Mouse (Mus musculus) thymus, postnatal 14 days (tissue): Measurements from ENCODE around the gene Gabpb1.
"Not testable (repeated sequence)": the region's sequence is repeated elsewhere in the genome, so short reads cannot be mapped to it uniquely, and the experiment has no call there.

Source experiments
- DNase-seq: peaks from one replicate; pipeline ENCODE4 v3.0.0; 2021

Gene Gabpb1

DNA sequence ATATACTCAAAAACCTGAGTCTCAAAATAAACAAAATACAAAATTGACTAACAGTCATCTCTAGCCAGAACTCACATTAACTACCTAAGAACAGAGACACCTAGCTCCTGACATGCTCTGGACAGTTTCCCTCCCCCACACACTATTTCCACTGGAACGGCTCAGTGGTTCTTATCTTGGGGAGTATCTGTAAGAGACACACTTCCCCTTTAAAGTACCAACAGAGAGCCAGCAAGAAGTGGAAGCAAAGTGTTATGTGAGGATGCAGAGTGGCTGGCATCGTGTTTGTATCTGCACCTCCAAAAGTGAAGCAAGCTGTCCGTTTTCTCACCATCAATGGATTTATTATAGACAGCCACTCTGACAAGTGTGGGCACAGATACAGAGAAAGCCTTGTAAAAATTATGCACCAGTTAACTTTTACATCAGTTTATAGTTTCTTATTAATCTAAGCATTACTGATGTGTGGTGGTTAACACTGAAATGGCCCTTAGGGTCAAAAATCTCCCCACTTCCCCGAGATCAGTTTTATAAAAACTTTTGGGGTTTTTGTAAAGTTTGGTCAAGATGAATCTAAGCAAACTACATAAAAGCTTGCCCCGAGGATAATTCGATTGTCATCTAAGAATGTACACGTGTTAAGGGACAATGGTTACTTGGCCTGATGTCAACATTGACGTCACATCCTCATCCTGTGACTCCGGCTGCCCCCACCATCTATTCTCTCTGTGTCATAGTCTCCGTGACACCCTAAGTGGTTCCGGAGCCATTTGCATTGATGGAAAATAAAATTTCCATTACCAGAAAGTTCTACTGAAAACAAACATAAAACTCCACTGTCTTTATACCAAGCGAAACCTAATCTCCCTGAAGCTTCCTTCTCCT, 40.0 kb downstream of the Gabpb1 start:
- DNase-seq, result no peak

DNA sequence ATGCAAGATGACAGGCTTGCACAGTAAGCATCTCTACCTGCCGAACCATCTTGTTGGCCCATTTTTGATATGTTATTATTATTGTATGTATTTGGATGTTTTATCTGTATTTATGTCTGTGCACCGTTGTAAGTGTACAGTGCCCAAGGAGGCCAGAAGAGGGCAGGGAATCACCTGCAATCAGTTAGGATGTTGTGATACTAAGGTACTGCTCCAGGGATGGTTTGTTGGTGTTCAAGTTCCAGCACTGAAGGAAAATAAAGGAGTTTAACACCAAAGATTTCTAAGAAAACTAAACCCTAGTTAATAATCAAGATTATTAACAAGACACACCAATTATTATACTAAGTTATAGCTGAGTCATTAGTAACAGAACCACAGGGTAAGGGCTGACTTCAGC, 43.0 kb downstream of the Gabpb1 start:
- DNase-seq, result no peak

DNA sequence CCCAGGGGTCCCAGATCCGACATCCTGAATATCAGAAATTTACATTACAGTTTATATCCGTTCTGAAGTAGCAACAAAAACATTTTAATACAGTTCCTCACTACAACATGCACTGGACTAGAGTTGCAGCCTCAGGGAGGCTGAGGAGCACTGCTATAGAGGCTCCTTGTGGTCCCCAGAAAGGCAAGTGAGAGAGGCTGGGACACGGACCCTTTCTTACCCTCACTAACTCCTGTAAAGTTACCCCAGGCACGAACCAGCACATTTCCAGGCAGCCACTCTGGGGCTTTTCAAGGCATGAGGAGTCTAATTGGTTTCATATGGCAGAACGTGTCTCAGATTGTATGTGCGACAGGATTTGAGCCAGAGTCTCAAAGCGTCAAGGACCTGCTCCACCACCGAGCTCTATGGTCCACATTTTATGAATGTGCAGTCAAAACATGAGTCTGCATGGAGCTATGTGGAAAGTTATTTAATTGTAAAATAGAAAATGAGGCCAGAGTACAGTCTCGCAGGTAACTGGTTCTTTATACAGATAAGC, 47.6 kb downstream of the Gabpb1 start:
- DNase-seq, result no peak

DNA sequence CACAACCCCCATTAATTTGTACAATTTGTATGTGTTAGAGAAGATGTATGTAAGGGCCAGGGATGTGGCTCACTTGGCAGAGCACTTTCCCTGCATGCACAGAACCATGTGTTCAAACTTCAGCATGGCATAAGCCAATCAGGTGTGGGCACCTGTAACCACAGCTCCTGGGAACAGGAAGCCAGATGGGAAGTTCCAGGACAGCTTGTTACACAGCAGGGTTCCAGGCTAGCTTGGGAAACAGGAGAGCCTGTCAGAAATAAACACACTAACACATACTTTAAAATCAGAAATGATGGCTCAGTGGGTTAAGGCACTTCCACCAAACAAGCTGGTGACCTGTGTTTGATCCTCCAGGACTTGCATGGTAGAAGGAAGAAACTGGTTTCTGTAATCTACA, 53.0 kb downstream of the Gabpb1 start:
- DNase-seq, result no peak

DNA sequence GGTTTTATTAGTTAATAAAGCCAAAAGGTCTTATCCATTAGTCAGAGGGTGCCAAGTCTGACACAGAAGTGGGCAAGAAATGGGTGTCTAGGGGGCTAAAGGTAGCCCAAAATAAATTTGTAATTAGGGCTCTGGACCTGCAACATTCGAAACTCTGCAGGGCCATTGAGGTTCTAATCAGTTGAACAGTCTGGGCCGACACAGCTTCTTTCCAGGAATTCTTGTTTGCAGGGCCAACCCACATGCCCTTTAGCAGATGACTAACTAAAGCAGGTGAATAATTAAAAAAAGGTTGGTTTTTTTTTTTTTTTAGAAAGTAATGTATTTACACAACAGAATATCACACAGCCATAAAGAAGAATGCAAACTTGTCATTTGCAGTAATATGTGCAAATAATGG, 53.7 kb downstream of the Gabpb1 start:
- no peak for DNase-seq

DNA sequence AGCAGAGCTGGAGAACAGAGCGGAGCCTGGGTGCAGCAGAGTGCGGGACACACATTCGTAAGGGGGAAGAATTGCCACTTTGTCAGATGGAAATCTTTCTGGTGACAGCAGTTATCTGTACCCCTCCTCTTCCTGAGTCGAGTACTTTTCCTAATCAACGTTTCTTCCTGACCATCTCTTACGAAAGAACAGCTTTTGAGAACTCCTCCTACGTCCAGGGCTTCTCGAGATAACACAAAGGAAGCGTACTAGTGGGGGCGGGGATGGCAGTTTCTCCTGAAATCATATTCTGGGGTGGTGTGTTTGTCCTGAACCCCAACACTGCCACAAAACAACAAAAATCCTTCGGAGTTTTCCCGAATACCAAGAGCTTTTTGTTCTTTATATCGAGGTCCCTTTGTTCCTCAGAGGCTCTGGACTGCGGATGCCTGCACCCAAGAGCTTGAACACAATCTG, 56.9 kb downstream of the Gabpb1 start, which contains the start of gene Hdc:
Gene Hdc (minus strand): TSS at position 51 of the 456 bp plus-strand sequence.
- DNase-seq, result no peak

DNA sequence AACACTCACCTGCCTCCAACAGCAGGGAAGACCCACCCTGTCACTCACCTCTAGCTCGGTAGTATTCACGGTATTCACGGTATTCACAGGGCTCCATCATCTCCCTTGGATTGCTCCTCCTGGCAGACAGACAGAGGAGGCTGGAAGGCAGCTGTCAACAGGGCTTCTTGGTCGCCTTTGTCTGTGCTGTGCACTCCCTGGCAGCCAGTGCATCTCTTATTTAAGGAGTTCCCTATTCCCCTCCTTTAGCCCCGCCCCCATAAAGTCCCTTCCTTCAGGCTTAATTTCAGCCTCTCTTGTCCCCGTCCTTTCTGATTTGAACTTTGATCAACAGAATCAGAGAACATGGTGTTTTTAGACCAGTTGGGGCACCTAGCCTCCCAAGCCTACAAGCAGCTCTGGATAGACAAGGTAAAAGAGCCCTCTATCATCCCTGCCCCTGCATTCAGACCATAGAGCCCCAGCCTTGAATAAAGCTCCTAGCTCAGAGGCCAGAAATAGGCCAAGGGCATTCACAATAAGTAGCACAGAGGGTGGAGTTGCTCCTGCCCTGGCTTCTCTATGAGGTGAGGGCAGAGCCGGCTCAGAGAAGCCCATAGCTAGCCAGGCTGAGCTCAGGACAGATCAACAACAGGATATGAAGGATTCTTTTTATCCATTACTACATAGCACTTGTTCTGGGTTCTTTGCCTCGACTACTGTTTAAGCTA, 57.5 kb downstream of the Gabpb1 start:
- DNase-seq, result no peak

DNA sequence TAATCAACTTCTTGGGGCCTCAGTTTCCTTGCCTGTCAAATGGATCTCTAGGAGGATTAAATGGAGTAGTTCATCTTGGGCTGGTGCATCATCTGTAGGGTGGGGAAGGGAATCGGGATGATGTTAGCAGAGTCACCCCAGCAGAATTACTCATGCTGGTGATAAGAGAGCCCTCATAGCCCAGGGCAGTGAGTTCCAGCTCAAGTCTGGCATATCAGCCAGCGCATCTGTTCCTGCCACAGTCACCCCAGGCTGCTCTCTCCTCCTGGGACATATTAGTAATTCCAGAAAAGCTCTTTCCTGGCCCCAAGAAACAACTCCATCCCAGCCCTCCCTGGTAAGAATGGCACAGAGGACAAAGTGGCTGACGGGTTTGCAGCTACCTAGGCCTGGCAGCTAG, 60.8 kb downstream of the Gabpb1 start:
- no peak for DNase-seq

DNA sequence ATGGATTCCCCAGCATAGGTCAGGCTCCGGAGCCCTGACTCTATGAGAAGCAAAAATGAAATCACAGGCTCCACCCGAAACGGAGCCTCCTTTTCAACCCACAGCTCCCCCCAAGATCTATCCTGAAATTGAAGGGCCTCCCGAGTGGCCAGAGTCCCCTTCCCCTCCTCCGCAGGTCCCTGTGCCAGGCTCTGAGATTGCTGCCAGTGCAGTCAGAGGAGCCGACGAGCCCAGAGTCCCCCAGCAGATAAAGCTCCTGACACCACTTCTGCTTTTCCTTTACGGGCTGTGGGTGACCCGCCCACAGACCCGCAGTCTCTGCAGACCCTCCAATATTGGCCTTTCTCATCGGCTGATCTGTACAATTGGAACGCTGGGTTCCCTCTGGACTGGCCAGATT, 66.5 kb downstream of the Gabpb1 start:
- DNase-seq, result not testable (repeated sequence)

DNA sequence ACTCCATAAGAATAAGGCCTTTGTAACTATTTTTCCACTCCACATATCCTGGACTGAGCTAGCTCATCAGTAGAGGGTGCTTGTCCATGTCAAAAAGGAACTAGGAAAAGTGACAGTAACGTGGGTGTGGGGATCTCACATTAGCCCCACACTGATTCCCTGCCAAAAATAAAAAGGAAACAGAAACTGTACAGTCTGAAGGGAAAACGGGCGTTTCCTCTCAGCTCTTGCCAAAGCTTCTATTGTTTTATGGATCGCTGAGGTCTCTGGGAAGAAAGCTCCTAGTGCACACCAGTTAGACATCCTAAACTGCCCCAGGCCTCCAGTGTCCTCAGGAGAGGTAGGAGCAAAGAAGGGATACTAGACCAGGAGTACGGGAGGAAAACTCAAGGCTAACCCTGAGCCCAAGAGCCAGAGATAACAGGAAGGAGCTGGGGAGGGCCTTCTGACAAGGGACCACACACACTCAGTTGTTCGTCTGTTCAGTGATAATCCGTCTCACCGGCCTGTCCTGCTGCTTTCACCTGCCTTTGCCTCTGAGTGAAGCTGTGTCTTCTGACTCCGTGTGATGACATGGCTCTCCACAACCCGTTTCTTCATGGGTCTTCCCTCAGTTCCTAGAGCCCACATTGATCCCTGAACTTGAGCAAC, 68.5 kb downstream of the Gabpb1 start:
- DNase-seq, result no peak

DNA sequence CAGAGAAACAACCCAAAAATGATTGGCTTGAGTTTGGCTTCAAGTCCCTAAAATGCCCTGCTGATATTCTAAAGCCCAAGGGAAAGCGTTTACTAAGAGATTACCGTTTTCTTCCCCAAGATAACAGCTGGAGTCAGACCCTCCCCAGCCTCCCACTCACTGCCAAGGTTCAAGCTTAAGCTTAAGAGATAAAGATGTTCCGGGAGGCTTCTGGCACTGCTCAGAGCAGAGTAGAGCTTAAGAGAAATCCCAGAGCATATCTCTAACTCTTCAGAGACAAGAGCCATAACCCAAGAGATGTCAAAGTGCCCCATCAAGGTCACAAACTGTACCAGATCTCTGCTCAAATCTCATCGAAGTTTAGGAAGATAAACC, 69.5 kb downstream of the Gabpb1 start:
- no peak for DNase-seq

DNA sequence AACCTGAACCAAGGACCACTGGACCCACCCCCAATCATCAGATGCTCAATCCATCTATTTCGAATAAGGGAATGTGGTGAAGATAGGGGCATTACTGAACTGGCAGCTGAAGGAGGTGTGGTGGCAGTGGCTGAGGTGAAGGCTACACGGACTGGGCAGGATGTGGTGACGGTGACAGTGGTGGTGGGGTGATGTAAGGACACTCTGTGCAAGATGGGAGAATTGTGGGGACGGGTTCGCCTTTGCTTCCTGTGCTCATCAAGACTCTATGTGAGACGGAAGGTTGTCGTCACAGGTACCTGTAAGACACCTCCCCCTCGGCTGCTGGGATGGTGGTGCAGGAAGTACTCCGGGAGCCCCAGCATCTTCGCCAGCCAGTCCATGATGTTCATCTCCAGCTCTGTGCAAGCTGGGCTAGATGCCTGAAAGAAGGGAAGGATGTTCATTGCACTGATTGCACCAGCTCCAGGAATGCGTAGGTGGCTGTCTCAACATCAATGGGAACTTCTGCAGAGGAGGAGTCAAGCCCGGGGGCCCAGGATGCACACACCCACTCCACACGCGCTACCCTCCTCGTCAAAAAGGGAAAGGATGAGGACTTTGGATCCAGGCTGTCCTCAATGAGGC, 70.0 kb downstream of the Gabpb1 start:
- DNase-seq, result peak; percentile 49

DNA sequence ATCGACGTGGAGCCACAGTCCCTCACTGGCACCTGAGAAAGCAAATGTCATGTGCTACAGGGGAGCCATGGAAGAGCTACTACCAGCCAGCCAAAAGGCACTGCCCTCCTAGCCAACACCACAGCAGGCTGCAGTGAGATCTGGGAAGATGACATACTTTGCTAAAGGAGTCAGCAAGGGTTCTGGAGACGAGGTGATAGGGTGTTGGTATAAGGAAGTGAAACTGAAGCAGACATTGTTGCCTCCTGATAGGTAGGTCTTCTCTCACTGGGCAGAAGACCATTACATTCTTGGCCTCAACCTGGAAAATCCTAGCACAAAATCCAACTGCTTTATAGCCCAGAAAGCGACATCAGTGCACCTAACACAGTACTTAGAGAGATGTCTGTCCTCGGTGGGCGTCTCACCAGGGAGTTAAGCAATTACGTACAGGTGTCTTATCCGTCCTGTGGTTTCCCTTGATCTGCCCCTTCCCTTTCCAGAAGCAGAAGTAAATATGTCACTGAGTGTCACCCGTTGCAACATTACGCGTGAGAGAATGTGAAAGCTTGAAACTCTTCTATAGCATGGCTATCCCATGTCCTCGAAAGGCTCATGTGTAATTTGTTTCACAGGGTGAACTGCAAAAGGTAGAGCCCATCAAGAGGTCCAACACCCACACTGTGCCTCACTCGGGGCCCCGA, 74.1 kb downstream of the Gabpb1 start:
- DNase-seq, result no peak

DNA sequence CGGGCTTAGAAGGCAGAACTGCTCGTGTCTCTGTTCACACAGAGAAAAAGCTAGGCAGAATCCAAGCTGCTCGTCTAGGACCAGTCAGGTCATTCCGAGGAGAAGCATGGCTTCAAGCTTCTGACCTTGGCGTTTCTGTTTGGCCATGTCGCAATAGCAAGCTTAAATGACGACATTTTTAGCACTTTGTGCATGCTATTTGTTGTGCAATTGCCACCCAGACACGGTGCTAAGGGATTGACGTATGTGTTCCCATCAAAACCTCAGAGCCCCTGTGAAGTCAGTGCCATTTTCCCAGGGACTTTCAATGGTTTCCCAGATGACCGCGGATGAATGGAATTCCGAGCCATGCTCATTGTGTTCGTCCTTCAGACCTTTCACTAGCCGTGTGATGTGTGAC, 75.6 kb downstream of the Gabpb1 start:
- no peak for DNase-seq

DNA sequence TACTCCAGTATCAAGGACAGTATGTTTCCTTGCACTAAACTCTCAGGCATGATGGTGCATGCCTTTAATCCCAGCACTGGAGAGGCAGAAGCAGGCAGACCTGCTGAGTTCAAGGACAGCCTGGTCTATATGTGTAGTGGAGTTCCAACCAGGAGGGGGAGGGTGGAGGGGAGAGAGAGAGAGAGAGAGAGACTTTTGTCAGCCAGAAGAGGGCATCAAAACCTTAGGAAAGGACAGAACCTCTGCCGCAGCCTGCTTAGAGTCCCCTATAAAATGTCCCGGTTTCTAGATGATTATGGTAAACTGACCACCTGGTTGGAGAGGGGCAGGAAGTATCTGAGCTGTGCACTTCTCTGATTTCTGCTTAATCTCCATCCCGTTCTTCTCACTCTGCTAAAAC, 77.1 kb downstream of the Gabpb1 start:
- peak; percentile 37 for DNase-seq

DNA sequence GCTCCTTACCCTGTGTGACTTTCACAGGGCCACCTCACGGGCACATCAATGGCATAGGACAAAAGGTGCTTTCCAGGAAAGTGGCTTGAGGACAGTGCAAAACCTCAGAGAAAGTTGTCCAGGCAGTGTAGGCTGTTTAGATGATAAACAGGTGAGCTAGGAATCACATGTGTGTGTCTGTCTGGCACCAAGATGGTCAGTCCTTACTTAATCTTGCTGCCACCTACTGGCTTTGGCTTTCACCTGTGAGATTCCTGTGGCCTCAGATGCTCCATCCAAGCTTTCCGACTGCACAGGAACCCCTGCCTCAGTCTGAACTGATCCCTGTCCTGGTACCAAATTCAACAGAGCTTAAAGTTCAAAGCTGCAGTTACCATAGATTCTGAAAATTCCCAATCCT, 77.8 kb downstream of the Gabpb1 start:
- DNase-seq, result peak; percentile 13

DNA sequence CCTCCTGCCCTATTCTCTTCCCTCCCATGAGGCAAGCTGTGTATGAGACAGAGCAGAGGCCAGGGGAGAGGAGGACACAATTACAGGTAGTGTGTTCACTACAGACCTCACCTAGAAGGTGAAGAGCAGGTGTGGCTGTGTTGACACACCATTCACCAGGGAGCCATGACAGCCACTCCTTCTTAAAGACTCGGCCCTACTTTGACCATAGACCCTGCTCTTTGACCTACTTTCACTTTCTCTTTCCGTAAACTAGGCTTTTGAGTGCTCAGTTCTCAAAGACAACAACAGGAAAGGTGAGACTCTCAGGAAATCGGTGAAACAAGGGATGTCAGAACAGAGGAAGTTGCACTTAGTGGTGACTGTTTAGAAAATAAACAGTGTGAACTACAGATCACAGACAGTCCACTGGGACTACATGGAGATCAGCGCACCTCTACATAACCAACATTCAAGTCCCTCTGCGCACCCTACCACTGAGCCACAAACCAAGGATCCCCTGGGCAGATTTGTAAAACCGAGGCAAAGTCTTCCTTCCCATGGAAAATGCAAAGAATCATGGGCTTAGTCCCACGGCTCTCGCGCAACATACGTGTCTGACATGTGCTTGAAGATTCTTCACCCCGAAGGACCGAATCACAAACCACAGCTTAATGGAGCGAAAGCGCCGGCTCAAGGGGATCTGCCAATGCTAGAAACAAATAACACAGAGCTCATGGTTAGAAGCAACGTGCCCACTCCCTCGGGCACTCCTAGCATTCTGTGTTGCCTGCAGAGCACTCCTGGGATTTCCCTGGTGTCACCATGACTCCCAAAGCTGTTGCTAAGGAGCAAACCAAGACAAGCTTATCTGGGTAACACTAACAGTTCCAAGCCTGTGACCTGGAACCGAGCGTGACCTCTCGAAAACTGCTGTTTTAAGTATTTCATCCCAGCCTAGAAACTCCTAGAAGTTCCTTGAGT, 78.6 kb downstream of the Gabpb1 start:
- peak; percentile 19 for DNase-seq

DNA sequence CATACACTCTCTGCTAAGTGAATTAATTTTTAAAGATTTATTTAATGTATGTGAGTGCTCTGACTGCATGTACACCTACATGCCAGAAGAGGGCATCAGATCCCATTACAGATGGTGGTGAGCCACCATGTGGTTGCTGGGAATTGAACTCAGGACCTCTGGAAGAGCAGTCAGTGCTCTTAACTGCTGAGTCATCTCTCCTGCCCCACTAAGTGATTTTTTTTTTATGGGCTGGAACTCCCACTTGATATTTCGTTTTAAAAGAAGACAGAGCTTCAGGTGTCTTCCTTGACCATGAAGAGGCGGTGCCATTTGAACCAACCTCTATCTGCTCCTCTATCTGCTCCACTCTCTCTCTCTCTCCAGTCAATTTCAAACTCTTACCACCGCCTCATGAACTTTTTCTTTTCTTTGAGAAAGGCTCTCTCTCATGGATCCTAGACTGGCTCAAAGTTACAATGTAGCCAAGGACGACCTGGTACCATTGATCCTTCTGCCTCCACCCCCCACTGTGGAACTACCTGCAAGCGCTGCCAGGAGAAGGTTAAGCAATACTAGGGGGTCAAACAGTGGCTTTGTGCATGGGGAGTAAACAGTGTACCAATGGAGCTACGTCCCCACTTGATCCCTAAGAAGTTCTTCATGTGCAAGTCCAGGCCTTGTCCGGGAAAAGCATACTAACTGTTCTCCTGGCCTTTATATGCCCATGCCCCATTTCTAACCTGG, 79.6 kb downstream of the Gabpb1 start:
- no peak for DNase-seq

DNA sequence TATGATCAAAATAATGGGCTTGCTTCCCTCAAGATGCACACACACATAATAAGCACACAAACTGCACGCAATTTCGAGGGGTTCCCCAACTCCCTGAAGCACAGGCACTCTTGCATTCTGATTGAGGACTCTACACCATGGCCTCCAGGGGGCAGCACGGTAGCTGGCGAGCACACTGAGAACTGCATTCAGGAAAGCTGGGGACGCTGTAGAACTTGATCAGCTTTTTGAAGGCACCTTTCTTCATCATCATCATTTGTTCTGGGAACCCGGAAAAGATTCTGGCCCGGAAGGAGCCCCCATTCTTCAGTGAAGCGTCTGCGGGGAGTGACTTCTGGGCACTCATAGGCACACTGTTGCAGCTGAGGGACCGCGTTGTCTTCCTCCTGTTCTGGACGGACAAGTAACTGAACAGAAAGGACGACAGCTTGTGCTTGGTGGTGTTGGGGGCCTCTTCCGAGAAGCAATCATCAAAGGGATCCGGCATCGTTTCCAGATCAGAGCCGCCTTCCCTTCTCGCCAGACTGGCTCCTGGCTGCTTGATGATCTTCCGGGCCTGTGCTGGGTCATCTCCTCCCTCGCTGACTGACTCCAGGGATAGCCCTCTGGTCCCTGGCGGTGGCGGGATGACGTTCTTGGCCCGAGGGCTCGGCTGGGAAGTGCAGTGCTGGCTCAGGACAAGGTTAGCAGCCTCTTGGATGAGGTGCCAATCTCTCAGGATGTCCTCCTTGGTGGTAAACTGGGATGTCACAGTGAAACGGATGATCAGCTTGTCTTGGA, 82.1 kb downstream of the Gabpb1 start:
- peak; percentile 83 for DNase-seq

DNA sequence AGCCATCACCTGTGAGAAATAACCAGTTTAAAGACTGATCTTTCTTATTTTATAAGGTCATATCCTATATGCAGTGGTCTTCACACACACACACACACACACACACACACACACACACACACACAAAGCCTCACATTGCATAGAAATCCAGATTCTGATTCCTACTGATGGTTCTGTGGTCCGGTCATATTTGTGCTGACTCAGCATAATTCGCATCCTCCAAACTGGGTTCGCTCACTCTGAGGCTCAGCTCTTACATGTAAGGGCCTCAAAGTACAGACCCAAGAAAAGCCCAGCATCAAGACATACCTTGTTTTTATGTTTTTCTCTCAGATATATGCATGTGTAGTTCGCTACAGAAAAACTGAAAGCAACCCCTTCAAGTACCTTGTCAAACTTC, 84.8 kb downstream of the Gabpb1 start:
- no peak for DNase-seq
